Mouse (Mus musculus): ENCODE data around the gene Lmf1. TPM values are rescaled to one million over a fixed set of nuclear protein-coding genes. Genes with fewer than 3 reads are reported as not detected.
A peak's percentile ranks its signal among the peaks of the same experiment; 100 is the strongest.

The Lmf1 gene
- polyA plus RNA-seq, 2 experiments = 20.3 to 26.9 TPM

DNA sequence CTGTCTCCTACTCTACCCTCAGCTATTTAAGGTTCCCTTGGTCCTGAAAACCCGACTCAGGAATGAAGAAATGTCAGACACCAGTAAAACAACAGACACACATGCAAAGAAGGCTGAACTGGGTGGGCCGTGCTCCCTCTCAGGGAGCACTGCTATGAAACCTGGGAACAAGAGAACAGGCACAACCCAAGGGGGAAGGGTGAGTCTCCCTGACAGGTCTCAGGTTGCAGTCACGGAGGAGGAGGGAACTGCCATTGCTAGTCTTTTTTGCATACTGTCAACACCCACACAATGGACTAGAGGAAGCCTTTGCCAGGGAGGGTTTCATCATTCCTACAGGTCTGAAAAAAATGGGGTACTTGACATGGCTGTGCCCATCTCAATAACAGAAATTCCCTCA is 31.9 kb upstream of the Lmf1 start:
- 33% methylated on average over 3 of the region's 3 CpGs for WGBS
- TF ChIP-seq POLR2A (IDR thresholded peaks at IDR 0.05; ENCODE audit: borderline replicate concordance, extremely low read depth, insufficient read depth, insufficient read length) = no peak

DNA sequence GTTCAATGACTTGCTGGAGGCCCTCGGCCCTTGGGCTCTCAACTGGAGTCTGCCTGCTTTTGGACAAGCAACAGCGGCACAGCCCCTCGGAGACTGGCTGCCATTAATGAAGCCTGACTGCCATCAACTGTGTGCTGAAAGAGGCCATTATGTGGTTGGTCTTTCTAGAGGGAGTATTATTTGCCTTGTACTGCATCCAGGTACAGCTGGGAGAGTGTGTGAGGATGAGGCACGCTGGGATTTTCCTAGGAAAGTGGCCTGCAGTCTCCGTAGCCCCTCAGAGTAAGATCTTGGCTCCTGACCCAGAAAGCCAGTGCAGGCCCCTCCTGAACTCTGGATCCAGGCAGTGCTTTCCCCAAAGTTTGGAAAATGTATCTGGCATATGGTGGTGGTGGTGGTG is 28.9 kb upstream of the Lmf1 start:
- H3K27ac ChIP-seq (replicated peaks; ENCODE audit: low read depth, low read length) = no peak overlapping the region

More for the DNA sequence above, 31.9 kb upstream of the Lmf1 start:
- no peak overlapping the region for H3K9ac ChIP-seq (ENCODE audit: low read depth, low read length, severe bottlenecking)
- no peak overlapping the region for H3K4me3 ChIP-seq (replicated peaks; ENCODE audit: low read length)
- no peaks in the 10 kb centered on the region; the same call in 1 of the 2 replicates for H3K4me1 ChIP-seq (ENCODE audit: control insufficient read depth, insufficient read depth, low read length)
- ATAC-seq (ENCODE audit: low FRiP score, low read depth) = no peak
- no peaks in the 10 kb centered on the region for H3K27me3 ChIP-seq (ENCODE audit: control insufficient read depth, insufficient read depth, low read length)
- H3K9me3 ChIP-seq (ENCODE audit: control insufficient read depth, low read length) = no peaks in the 10 kb centered on the region
- no peaks in the 10 kb centered on the region for H3K36me3 ChIP-seq (ENCODE audit: control insufficient read depth, insufficient read depth, low read length)
- DNase-seq (ENCODE audit: low spot score) = no peak
- no peak overlapping the region for H3K27ac ChIP-seq (replicated peaks; ENCODE audit: low read depth, low read length)
- no peak overlapping the region for H3K4me2 ChIP-seq (replicated peaks; ENCODE audit: low read depth, low read length, severe bottlenecking)

DNA sequence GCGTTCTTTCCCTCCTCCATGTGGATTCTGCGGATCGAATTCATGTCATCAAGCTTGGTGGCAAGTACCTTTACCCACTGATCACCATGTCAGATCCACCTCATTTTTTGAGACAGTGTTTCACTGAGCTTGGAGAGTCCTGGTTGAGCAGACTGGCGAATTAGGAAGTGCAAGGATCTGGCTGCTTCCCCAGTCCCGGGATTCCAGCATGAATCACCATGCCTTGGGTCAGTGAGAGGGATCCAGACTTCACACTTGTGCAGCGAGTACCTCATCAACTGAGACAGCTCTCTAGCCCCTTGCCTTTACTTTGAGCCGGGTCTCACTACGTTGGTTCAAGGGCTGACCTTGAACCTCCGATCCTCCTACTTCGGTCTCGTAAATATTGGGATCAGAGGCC is 27.6 kb upstream of the Lmf1 start:
- H3K4me3 ChIP-seq (replicated peaks; ENCODE audit: low read length) = no peak overlapping the region
- H3K9ac ChIP-seq (ENCODE audit: low read depth, low read length, severe bottlenecking) = no peak overlapping the region
- H3K4me2 ChIP-seq (replicated peaks; ENCODE audit: low read depth, low read length, severe bottlenecking) = no peak overlapping the region
- H3K4me1 ChIP-seq (ENCODE audit: control insufficient read depth, insufficient read depth, low read length) = peaks cover 14% of the 10 kb centered on the region
- H3K36me3 ChIP-seq (ENCODE audit: control insufficient read depth, insufficient read depth, low read length) = no peaks in the 10 kb centered on the region
- H3K27ac ChIP-seq (replicated peaks; ENCODE audit: low read depth, low read length) = no peak overlapping the region
- DNase-seq (ENCODE audit: low spot score) (no peak), ATAC-seq (ENCODE audit: low FRiP score, low read depth) (no peak)
- no peak for TF ChIP-seq POLR2A (IDR thresholded peaks at IDR 0.05; ENCODE audit: borderline replicate concordance, extremely low read depth, insufficient read depth, insufficient read length)
- no peaks in the 10 kb centered on the region for H3K9me3 ChIP-seq (ENCODE audit: control insufficient read depth, low read length)
- 87% methylated on average over 11 of the region's 11 CpGs for WGBS
- no peaks in the 10 kb centered on the region for H3K27me3 ChIP-seq (ENCODE audit: control insufficient read depth, insufficient read depth, low read length)

More for the DNA sequence above, 28.9 kb upstream of the Lmf1 start:
- DNase-seq (ENCODE audit: low spot score) (no peak), ATAC-seq (ENCODE audit: low FRiP score, low read depth) (0 out of 2 replicates have a peak, but pooled peaks have one; percentile 26)
- no peak for TF ChIP-seq POLR2A (IDR thresholded peaks at IDR 0.05; ENCODE audit: borderline replicate concordance, extremely low read depth, insufficient read depth, insufficient read length)
- no peaks in the 10 kb centered on the region for H3K9me3 ChIP-seq (ENCODE audit: control insufficient read depth, low read length)
- peaks cover under 1% of the 10 kb centered on the region for H3K4me1 ChIP-seq (ENCODE audit: control insufficient read depth, insufficient read depth, low read length)
- H3K4me3 ChIP-seq (replicated peaks; ENCODE audit: low read length) = no peak overlapping the region
- WGBS = 82% methylated on average over 5 of the region's 5 CpGs
- H3K36me3 ChIP-seq (ENCODE audit: control insufficient read depth, insufficient read depth, low read length) = no peaks in the 10 kb centered on the region
- no peak overlapping the region for H3K4me2 ChIP-seq (replicated peaks; ENCODE audit: low read depth, low read length, severe bottlenecking)
- H3K9ac ChIP-seq (ENCODE audit: low read depth, low read length, severe bottlenecking) = no peak overlapping the region
- H3K27me3 ChIP-seq (ENCODE audit: control insufficient read depth, insufficient read depth, low read length) = no peaks in the 10 kb centered on the region

DNA sequence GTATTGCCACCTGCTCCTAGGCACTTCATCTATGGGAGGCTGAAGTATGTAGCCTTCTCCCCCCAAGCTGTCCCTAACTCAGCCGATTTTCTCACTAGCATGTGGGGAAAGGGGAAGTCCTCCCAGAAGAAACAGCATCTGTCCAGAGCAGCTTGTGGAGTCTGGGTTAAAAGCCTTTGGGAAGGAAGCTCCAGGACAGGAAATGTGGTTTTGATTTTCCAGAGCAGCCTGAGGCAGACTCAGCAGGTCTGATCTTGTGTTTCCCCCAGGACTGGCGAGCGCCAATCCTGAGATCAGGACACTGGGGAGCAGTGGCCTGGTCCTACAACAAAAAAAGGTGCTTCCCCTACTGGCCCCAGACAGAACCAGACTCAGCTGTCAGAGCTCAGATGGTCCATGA is 23.7 kb upstream of the Lmf1 start:
- 10% methylated on average over 3 of the region's 3 CpGs for WGBS
- Histone ChIP-seq H3K4me1 (ENCODE audit: control insufficient read depth, insufficient read depth, low read length) (peaks cover 23% of the 10 kb centered on the region), H3K27me3 (ENCODE audit: control insufficient read depth, insufficient read depth, low read length) (no peaks in the 10 kb centered on the region), H3K36me3 (ENCODE audit: control insufficient read depth, insufficient read depth, low read length) (no peaks in the 10 kb centered on the region), H3K4me3 (replicated peaks; ENCODE audit: low read length) (no peak overlapping the region), H3K9me3 (ENCODE audit: control insufficient read depth, low read length) (no peaks in the 10 kb centered on the region), H3K9ac (ENCODE audit: low read depth, low read length, severe bottlenecking) (peak overlapping the region; percentile 13; the same call in 1 of the 2 replicates), H3K4me2 (replicated peaks; ENCODE audit: low read depth, low read length, severe bottlenecking) (no peak overlapping the region), H3K27ac (replicated peaks; ENCODE audit: low read depth, low read length) (peak overlapping the region; percentile 44; the same call in 1 of the 2 replicates)
- no peak for TF ChIP-seq POLR2A (IDR thresholded peaks at IDR 0.05; ENCODE audit: borderline replicate concordance, extremely low read depth, insufficient read depth, insufficient read length)
- DNase-seq (ENCODE audit: low spot score) (peak; percentile 44), ATAC-seq (ENCODE audit: low FRiP score, low read depth) (peak; percentile 50; the same call in 1 of the 2 replicates)

DNA sequence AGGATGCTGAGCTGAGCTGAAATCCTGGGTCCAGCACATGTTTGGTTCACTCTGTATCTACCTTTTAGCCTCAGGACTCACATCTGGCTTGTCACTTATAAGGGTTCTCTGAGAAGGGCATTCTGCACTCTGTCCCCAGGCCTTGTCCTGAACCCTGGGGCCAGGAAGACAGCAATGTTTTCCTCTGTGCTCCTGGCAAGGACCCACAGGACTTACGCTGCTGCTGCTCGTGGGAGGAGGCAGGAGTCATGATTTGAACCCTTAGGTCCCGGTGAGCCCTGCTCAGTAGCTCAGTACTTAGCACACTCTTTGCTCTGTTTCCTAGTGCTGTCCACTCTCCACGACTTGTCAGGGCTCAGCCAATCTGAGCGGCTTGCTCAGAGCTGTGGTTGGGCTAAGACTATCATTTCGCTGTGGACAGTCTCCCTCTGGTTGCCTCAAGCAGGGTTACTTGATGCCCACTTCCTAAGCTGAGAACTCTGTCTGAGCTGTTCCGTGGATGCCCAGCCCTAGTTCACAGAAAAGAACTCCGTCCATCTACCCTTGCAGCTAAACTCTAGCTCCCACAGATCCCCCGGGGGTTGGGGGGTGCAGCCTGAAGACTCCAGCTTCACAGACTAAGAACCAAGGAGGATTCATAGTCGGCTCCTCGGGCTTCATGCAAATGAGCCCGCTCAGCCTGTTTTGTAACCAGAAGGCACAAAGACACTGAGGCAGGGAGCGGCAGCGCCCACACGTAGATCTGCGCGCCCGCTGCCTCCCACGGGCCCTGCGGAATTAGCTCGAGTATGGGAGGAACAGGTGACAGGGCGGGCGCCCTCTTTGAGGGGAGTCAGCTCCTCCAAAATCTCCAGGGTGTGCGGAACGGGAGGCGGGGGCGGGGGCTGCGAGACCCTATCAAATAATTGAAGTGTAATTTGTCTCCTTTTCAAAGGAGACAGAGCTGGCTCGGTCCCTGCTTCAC is 22.9 kb upstream of the Lmf1 start:
- peaks cover 23% of the 10 kb centered on the region for H3K4me1 ChIP-seq (ENCODE audit: control insufficient read depth, insufficient read depth, low read length)
- peak overlapping the region; percentile 42; the same call in 1 of the 2 replicates for H3K9ac ChIP-seq (ENCODE audit: low read depth, low read length, severe bottlenecking)
- WGBS = 6% methylated on average over 29 of the region's 29 CpGs
- DNase-seq (ENCODE audit: low spot score) (no peak), ATAC-seq (ENCODE audit: low FRiP score, low read depth) (0 out of 2 replicates have a peak, but pooled peaks have one; percentile 37)
- no peak for TF ChIP-seq POLR2A (IDR thresholded peaks at IDR 0.05; ENCODE audit: borderline replicate concordance, extremely low read depth, insufficient read depth, insufficient read length)
- peak overlapping the region; percentile 44; the same call in 1 of the 2 replicates for H3K27ac ChIP-seq (replicated peaks; ENCODE audit: low read depth, low read length)
- no peaks in the 10 kb centered on the region for H3K9me3 ChIP-seq (ENCODE audit: control insufficient read depth, low read length)
- H3K36me3 ChIP-seq (ENCODE audit: control insufficient read depth, insufficient read depth, low read length) = no peaks in the 10 kb centered on the region
- peak overlapping the region; percentile 25 for H3K4me3 ChIP-seq (replicated peaks; ENCODE audit: low read length)
- H3K27me3 ChIP-seq (ENCODE audit: control insufficient read depth, insufficient read depth, low read length) = no peaks in the 10 kb centered on the region
- H3K4me2 ChIP-seq (replicated peaks; ENCODE audit: low read depth, low read length, severe bottlenecking) = peak overlapping the region; percentile 53

Data from limb, embryonic 14.5 days (tissue).